In the genomic region with DNA sequence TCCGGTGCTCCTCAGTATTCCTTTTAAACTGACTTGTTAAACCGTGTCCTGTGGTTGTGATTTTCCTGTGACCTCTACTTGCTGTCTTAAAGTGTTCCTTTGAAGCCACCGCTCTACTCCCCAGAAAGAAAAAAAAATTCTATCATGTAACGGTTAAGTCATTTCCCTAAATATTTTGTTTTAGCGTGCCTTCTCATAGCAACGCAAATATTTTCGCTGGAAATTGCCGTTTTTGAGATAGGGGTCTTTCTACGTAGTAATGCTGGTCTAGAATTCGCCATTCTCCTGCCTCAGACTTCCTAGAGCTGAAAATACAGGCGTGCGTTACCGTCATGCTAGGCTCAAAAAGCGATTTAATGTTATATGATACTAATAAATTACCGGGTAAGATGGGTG, we compare ENCODE assay signal across 1 mouse cellular context.
TF ChIP-seq lines count a peak whose summit lies in the region.

No protein-coding gene starts in this region.

TF ChIP-seq in CH12.LX, 34 proteins besides CTCF, POLR2A, EP300 and RAD21 (continued from another document):
- TF ChIP-seq HCFC1 (IDR thresholded peaks at IDR 0.05; ENCODE audit: low read depth, low read length), result no peak
- TF ChIP-seq TCF12 (IDR thresholded peaks at IDR 0.05; ENCODE audit: low read depth, low read length), result no peak
- TF ChIP-seq NELFE (IDR thresholded peaks at IDR 0.05; ENCODE audit: low read depth, low read length), result no peak
- no peak for TF ChIP-seq MAZ (IDR thresholded peaks at IDR 0.05; ENCODE audit: low read depth, low read length)
- no peak for TF ChIP-seq TBP (conservative IDR thresholded peaks at IDR 0.05; ENCODE audit: low read depth, low read length)
- no peak for TF ChIP-seq ELF1 (IDR thresholded peaks at IDR 0.05; ENCODE audit: low read depth, low read length)
TF ChIP-seq in CH12.LX: peak in this region for 2.
